Mouse (Mus musculus) myocyte (in vitro differentiated cells): ENCODE results near the gene Tubb5.

ENCODE experiments used
- CEBPB ChIP-seq: IDR thresholded peaks from 2 replicates; pipeline ENCODE4 v1.6.1; 2011; ENCODE audit warnings: mild to moderate bottlenecking, moderate library complexity; ENCODE audit not compliant: poor library complexity, insufficient read depth, severe bottlenecking
- E2F4 ChIP-seq: IDR thresholded peaks from one replicate; pipeline ENCODE4 v1.6.1; 2011; ENCODE audit warnings: mild to moderate bottlenecking, control low read depth, moderate library complexity; ENCODE audit not compliant: insufficient read depth
- MAX ChIP-seq: IDR thresholded peaks from one replicate; pipeline ENCODE4 v1.6.1; 2011; ENCODE audit warnings: low read depth, mild to moderate bottlenecking, control low read depth
- MYOG ChIP-seq, 3 experiments: IDR thresholded peaks; one replicate each; pipeline ENCODE4 v1.6.1; 2011; ENCODE audit warnings: control low read depth in 2 of 3, low read depth in 2 of 3, mild to moderate bottlenecking in 2 of 3; ENCODE audit not compliant: insufficient read length in 2 of 3, control insufficient read depth in 1 of 3, insufficient read depth in 1 of 3
- POLR2A ChIP-seq: IDR thresholded peaks from one replicate; pipeline ENCODE4 v1.6.1; 2011; ENCODE audit warnings: low read depth, mild to moderate bottlenecking, control low read depth, moderate library complexity; ENCODE audit not compliant: insufficient read length
- SRF ChIP-seq: IDR thresholded peaks from one replicate; pipeline ENCODE4 v1.6.1; 2011; ENCODE audit warnings: low read depth; ENCODE audit not compliant: control insufficient read depth, insufficient read length
- USF1 ChIP-seq: IDR thresholded peaks from one replicate; pipeline ENCODE4 v1.6.1; 2011; ENCODE audit warnings: low read depth, mild to moderate bottlenecking, control low read depth, moderate library complexity

GRCm38 (mm10) chr17:35882924-35883323, 44.8 kb upstream of the Tubb5 start:
- TF ChIP-seq MYOG (IDR thresholded peaks at IDR 0.05; ENCODE audit: control insufficient read depth in 1 of 3, insufficient read depth in 1 of 3, insufficient read length in 2 of 3, low read depth in 2 of 3), result no peak
- TF ChIP-seq POLR2A, result no peak
- no peak for TF ChIP-seq USF1
- no peak for TF ChIP-seq CEBPB
- no peak for TF ChIP-seq MAX
- TF ChIP-seq E2F4, result no peak
- TF ChIP-seq SRF, result no peak
